Mouse (Mus musculus) thymus, adult 18-20 months (tissue): ENCODE results near the gene Rpa2.
"Not testable (repeated sequence)": the region's sequence is repeated elsewhere in the genome, so short reads cannot be mapped to it uniquely, and the experiment has no call there.

ENCODE experiments used
- DNase-seq, 2 experiments: peaks; one replicate each; pipeline ENCODE4 v3.0.0; 2022; ENCODE audit warnings: mixed read lengths in 2 of 2

The Rpa2 gene

DNA sequence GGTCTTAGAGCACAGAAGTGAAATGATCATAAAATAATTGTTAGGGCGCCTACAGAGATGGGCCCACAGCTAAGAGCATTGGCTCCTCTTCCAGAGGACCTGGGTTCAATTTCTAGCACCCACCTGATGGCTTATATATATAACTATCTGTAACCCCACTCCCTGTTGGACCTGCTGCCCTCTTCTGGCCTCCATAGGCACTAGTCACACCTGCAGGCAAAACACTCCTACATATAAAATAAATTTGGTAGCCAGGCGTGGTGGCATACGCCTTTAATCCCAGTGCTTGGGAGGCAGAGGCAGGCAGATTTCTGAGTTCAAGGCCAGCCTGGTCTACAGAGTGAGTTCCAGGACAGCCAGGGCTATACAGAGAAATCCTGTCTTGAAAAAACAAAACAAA is 5.0 kb upstream of the Rpa2 start:
- not testable (repeated sequence) for DNase-seq

DNA sequence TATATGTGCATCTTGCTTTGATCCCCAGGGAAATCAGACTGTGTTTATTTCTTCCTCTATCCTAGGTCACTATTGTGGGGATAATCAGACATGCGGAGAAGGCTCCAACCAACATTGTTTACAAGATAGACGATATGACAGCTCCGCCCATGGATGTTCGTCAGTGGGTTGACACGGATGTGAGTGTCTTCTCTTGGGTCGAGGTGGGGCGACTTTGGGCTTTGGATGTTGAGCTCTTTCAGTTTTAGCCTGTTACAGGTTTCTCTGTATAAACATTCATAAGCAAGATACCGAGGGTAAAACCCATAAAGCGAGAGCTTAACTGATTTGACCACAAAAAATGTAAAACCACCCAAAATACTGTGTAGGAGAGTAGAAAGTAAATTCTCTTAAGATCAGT is 3.6 kb downstream of the Rpa2 start:
- no peak for DNase-seq

DNA sequence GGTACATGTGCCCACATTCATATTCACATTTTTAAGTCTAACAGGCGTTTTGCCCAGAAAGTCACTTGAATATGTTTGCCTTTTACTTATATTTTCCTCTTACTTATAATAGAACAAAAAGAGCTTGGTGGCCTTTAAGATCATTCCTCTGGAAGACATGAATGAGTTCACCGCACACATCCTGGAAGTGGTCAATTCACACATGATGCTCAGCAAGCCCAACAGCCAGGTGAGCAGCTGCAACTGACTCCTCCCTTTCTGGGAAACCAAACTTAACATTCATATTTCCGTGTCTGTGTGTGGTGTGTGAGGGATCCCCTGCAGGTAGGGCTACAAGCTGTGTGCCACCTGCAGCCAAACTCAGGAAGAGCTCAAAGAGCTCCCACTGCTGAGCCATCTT is 6.8 kb downstream of the Rpa2 start:
- DNase-seq = no peak

GRCm38 (mm10) chr4:132776764-132777163 is 8.6 kb downstream of the Rpa2 start:
- peak; percentile 33 to 40 for DNase-seq

DNA sequence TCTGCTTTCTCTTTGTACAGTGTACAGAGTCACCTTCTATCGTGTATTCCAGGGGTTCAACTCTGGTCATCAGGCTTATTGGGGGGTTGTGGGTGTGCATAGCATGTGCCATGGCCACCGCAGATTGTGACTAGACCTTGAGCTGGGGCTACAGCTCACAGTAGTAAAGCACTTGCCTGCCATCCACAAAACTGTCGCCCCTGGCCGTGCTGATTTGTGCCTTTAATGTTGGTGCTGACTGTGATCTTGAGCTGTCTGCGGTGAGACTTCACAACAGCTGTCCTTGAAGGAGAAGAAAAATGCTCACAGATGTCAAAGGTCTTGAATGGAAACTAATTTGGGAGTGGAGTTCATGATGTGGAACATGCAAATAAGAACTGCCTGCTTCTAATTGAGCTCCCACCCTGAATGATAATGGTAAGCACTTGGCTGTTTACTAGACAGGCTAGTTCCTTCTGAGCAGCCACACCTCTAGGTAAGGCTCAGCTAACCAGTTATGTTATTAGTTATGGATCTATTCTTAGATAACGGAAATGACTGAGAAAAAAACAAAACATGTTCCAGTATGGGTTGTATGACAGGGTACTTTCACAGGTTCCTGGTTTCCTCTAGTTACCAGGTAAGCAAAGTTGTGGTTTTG is 10.6 kb downstream of the Rpa2 start:
- DNase-seq = no peak

- no peak for DNase-seq
These were observed 12.2 kb downstream of the Rpa2 start for GRCm38 (mm10) chr4:132780288-132780687.

GRCm38 (mm10) chr4:132783732-132784131 is 15.6 kb downstream of the Rpa2 start:
- no peak for DNase-seq

DNA sequence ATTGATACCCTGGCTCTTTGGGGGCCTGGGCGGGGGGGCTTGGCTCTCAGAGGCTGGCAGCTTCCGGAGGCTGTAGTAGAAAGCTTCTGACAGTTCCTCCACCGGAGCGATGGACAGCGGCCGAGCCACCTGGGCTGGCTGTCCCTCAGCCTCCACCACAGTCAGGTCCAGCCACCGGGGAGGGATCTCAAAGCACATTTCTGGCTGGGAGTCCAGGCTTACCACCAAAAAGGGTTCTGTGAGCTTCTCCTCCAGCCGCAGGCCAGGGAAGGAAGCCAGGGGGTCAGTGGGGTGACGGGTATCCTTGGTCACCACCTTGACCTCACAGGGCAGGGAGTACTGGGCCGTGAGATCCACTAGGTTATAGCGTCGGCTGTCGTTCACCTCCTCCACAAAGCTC is 17.1 kb downstream of the Rpa2 start:
- DNase-seq = no peak

DNA sequence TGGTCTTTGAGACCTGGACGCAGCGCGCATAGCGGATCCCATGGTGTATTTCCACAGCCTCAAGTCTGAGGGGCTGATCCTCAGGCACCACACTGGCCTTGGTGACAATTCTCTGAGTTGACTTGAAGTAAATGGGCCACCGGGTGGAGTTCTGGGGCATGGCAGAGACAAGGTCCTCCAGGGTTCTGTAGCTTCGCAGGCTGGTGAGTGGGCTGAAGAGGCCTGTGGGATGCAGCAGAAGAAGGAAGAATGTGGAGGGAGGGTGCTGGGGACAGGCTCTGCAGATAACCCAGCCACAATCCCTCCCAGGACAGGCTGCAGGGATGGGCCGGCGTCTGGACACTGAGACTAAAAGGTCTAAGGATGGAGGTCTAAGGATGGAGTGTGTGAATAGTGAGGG is 21.6 kb downstream of the Rpa2 start:
- DNase-seq = no peak

DNA sequence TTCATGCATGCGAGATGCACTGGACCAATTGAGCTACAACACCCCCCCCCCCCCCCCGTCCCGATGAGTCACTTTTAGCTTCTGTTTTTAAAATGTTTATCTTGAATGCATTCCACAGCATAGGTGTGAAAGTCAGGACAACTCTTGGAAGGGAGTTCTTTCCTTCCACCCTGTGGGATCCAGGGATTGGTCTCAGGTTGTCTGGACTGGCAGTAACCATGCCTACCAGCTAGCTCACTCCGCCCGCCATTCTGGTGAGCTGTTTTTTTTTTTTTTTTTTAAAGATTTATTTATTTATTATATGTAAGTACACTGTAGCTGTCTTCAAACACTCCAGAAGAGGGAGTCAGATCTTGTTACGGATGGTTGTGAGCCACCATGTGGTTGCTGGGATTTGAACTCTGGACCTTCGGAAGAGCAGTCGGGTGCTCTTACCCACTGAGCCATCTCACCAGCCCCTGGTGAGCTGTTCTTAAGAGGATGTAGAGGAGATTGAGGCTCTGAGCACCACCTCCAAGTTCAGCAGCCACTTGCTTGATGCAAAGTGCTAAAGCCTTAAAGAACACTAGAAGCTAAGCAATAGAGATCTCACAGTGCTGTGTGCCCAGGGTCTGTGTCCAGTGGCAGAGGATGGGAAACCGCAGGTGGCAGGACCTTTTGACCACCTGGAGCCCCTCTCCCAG is 25.3 kb downstream of the Rpa2 start:
- not testable (repeated sequence) for DNase-seq

DNA sequence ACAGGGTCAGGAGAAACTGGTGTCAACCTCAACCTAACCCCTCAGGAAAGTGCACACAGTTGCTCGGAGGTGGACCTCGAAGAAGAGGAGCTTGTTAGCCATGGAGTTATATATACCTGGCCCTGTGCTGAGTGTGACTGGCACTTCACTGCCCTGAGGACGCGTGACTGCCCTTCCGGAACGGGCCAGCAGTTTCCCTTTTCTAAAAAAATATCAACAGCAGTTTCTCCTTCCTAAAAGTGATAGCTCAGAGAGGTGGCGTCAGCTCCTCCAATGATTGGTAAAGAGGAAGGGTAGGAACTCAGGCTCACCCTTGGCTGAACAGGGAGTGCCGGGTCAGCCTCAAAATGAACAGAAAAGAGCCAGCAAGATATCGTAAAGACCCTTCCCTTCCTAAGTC is 25.9 kb downstream of the Rpa2 start:
- no peak for DNase-seq

- no peak for DNase-seq
These were observed 26.6 kb downstream of the Rpa2 start for GRCm38 (mm10) chr4:132794760-132795159.

DNA sequence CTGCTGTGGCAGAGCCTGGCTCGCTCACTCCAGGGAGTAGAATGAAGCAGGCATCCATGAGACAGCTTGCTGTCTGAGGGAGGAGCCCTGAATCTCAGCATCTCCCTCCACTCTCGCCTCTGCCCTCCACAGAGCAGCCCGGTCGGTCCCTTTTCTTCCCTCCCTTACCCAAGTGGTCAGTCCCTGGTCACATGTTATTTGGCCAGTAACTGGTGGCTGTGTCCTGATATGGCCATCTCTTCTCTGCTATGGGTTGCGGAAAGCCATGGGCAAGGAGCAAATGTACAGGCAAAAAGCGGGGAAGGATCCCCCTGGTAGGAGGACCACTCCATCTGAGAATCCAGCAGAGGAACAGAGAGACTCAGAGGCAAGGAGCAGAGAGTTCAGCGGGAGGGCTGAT is 27.0 kb downstream of the Rpa2 start:
- no peak for DNase-seq

DNA sequence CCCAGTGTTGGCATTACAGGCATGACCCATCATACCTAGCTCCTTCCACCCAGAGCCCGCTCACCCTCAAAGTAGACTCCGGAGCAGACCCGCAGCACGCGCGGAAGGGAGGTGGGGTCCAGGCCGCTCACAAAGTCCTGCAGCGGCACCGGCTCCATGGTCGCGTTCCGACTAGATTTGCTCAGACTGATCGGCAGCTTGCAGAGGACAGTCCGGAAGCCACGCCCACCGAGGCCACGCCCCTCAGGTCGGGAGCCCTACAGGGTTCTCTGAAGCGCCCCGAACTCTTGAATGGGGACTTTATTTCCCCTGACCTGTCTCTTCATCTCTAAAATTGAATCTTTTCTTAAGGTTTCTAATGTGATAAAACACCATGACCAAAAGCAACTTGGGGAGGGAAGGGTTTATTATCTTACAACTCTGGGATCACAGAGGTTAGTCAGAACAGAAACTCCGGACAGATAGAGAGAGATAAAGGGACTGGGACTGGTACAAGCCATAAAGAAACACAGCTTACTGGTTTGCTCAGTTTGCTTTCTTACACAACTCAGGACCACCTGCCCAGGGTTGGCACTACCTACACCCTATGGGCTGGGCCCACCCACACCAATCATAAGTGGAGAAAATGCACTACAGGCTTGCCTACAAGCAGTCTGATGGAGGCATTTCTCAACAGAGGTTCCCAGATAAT is 28.2 kb downstream of the Rpa2 start, which contains the start of gene Themis2:
Gene Themis2, minus strand, starts transcription at position 192 of the 691 bp plus-strand sequence.
- DNase-seq = peak; percentile 69 to 72

DNA sequence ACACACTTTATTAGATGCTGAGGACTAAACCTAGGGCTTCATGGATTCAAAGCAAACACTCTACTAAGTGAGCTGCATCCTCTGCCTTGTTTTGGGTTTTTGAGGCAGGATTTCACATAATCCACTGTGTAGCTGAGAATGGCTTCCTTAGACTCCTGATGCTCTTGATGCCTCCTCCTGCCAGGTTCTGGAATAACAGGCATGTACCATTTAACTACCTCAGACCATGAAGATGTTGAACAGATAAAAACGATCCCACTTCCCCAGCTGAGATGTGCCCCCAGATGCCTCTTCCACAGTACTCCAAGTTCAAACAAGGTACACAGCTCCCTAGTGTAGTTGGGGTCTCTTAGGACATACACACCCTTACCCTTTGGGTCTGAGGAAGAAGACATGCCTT is 29.3 kb downstream of the Rpa2 start:
- DNase-seq = no peak

DNA sequence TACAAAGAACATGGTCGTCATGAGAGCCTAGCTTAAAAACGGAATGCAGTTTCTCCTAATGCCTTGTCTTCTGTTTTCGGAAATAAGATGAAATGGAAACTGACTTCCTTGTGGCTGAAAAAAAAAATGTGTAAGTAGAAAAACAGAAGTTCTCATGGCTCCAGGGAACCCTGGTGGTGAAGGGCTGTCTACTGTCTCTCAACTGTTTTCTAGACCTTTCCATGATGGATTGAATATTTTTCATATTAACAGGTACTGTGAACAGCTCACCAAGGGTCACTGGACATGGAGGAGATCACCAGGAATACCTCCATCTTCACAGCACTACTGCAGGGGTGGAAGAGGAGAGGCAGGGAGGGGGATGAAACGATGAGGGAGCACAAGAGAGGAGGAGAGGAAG is 29.9 kb downstream of the Rpa2 start:
- DNase-seq = no peak

- DNase-seq = not testable (repeated sequence)
These were observed 30.5 kb downstream of the Rpa2 start for GRCm38 (mm10) chr4:132798666-132799065.

DNA sequence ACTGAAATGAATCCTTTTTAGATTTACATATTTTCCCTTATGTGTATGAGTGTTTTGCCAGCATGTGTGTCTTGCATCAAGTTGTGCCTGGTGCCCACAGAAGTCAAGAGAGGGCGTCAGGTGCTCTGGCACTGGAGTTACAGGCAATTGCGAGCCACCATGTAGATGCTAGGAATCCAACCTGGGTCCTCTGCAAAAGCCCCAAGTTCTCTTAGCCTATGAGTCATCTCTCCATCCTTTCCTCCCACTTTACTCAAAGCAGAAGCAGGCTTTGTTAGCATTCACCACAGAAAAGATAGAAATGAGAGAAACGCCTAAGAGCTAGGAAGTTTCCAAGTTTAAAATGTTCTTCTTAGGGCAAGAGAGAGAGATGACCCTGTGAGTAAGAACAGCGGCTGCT is 31.7 kb downstream of the Rpa2 start:
- DNase-seq = no peak

DNA sequence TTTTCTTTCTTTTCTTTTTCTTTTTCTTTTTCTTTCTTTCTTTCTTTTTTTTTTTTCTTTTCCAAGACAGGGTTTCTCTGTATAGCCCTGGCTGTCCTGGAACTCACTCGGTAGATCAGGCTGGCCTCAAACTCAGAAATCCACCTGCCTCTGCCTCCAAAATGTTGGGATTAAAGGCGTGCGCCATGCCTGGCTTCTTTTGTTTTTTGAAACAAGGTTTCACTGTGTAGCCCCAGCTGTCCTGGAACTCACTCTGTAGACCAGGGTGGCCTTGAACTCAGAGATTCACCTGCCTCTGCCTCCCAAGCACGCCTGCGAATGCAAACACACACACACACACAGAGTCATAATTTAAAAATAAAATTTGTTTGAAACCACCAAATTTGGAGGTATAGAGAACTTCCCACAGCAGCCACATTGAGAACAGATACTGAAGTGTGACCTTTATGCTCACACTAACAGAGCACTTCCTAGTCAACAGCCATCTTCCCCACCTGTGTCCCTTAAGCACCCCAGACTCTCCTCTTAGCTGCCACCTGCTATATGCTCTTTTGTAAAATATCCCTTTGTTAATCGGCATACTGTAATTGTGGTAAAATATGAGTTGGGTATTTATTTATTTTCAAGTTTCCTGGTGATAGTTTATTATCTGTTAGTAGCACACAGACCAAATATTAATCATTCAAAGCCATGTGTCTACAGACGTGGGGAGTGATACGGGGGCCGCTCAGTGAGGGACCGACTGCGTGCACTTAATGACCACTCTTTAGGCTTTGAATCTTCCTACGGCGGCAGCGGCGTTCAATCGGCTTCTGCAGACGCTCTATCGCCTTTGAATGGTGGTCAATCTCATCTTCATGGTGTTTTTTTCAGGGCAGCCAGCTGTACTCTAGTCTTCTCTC is 33.3 kb downstream of the Rpa2 start:
- DNase-seq = no peak

GRCm38 (mm10) chr4:132802171-132802637 is 34.1 kb downstream of the Rpa2 start:
- peak in 1 of 2 experiments; percentile 31 for DNase-seq

DNA sequence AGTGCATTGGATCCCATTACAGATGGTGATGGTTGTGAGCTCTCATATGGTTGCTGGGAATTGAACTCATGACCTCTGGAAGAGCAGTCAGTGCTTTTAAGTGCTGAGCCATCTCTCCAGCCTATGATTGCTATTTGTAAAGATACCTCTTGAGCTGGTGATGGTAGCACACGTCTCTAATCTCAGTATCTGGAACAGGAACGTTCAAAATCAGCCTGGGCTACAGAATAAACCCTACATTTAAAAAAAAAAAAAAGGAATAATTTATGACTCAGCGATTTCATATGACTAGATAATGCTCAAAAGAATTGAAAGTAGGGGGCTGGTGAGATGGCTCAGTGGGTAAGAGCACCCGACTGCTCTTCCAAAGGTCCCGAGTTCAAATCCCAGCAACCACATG is 35.1 kb downstream of the Rpa2 start:
- no peak for DNase-seq

- no peak for DNase-seq
These were observed 35.7 kb downstream of the Rpa2 start for GRCm38 (mm10) chr4:132803876-132804275.

DNA sequence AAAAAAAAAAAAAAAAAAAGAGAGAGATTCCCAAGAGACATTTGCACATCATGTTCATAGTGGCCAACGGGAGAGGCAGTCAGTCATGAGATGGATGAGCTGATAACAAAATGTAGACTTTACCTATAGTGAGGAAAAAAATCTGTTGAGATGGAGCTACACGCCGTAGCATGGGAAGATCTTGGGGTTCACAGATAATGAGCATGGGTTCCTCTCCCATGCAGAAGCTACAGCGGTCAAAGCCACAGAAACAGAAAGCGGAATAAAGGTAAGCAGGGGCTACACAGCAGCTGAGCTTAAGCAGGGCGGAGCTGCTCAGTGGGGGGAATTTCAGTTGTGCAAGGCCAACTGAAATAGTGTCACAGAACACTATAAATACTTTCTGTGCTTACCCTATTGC is 36.2 kb downstream of the Rpa2 start:
- peak in 1 of 2 experiments; percentile 21 for DNase-seq
